Mouse (Mus musculus): ENCODE measurements around the gene Gm17660.

GRCm38 (mm10) chr5:104043704-104044103, 33.7 kb downstream of the Gm17660 start:
- TF ChIP-seq NRF1 (IDR thresholded peaks at IDR 0.05; ENCODE audit: low read depth, low read length) (no peak), USF1 (IDR thresholded peaks at IDR 0.05; ENCODE audit: low read depth, low read length) (no peak), TBP (conservative IDR thresholded peaks at IDR 0.05; ENCODE audit: low read depth, low read length) (no peak), RCOR1 (conservative IDR thresholded peaks at IDR 0.05; ENCODE audit: low read depth, low read length) (no peak), CHD1 (IDR thresholded peaks at IDR 0.05; ENCODE audit: low read depth, low read length) (no peak)

Measured in CH12.LX (cell line).